Mouse (Mus musculus): Measurements from ENCODE around the gene Fam90a1a. TPM values are rescaled to one million over a fixed set of nuclear protein-coding genes. Genes with fewer than 3 reads are reported as not detected.

The Fam90a1a gene
- total RNA-seq, 2 experiments from 2014 or later, result not detected

Other genes starting within 250 kb of the Fam90a1a start
- not detected for gene Defa24, start 224.2 kb upstream of the Fam90a1a start, total RNA-seq (2021)
- gene Defb50, start 135.2 kb upstream of the Fam90a1a start, total RNA-seq (2021), result not detected
- gene Defb2, start 118.8 kb upstream of the Fam90a1a start, total RNA-seq (2021), result not detected
- not detected for gene Defb10, start 99.8 kb upstream of the Fam90a1a start, total RNA-seq (2021)
- gene Defb9, start 73.3 kb upstream of the Fam90a1a start, total RNA-seq (2021), result not detected
- not detected for gene Defb11, start 52.3 kb upstream of the Fam90a1a start, total RNA-seq (2021)
- gene Defb15, start 26.0 kb upstream of the Fam90a1a start, total RNA-seq (2021), result not detected
- not detected for gene Defb35, start 20.4 kb upstream of the Fam90a1a start, total RNA-seq (2021)
- not detected for gene Defb13, start 12.0 kb upstream of the Fam90a1a start, total RNA-seq (2021)
- not detected for gene Ccdc70, start 11.1 kb downstream of the Fam90a1a start, total RNA-seq (2021)
- under 1 TPM; 0.15 to 0.33 TPM for gene Atp7b, start 101.6 kb downstream of the Fam90a1a start, total RNA-seq (2021)
- 1 to 10 TPM; 8.3 to 9.6 TPM for gene Alg11, start 102.0 kb downstream of the Fam90a1a start, total RNA-seq (2021)
- under 1 TPM in 1 of 2 experiments, not detected in 1; 0.33 TPM for gene Nek5, start 166.3 kb downstream of the Fam90a1a start, total RNA-seq (2021)
- 1 to 10 TPM; 1.9 to 2.2 TPM for gene Nek3, start 207.7 kb downstream of the Fam90a1a start, total RNA-seq (2021)
- gene Ckap2, start 227.1 kb downstream of the Fam90a1a start, total RNA-seq (2021), result under 1 TPM; 0.13 to 0.74 TPM
- 10 to 100 TPM; 26.7 to 29.0 TPM for gene Vps36, start 234.1 kb downstream of the Fam90a1a start, total RNA-seq (2021)